Mouse (Mus musculus): ENCODE measurements at regions not wholly inside any gene's neighbourhood (a gene's known extent, or its start where the extent isn't known, plus 50 kb on each side); places are given as distances from the start of the nearest gene placed in this dataset.

GRCm38 (mm10) chr14:105663472-105663871, 233.1 kb downstream of the Spry2 start:
- Histone ChIP-seq H3K27ac (ENCODE audit: low read depth) (no peak overlapping the region), H3K9me3 (ENCODE audit: control insufficient read depth, low read length) (0 out of 2 replicates have a peak, but pooled peaks cover 3% of the 10 kb centered on the region), H3K36me3 (ENCODE audit: control insufficient read depth, insufficient read depth, low read length) (no peaks in the 10 kb centered on the region), H3K4me3 (ENCODE audit: low read depth, low read length) (no peak overlapping the region), H3K4me2 (ENCODE audit: low read length) (no peak overlapping the region), H3K4me1 (replicated peaks; ENCODE audit: control insufficient read depth, insufficient read depth, low read length) (no peaks in the 10 kb centered on the region), H3K27me3 (replicated peaks; ENCODE audit: control insufficient read depth, insufficient read depth, low read length) (no peaks in the 10 kb centered on the region), H3K9ac (ENCODE audit: low read length) (no peak overlapping the region)
- DNase-seq (ENCODE audit: low spot score) (no peak), ATAC-seq (replicated peaks; ENCODE audit: low FRiP score, low TSS enrichment, low read depth) (no peak)
- 78% methylated on average over 3 of the region's 4 CpGs for WGBS

GRCm38 (mm10) chr14:105662839-105663238, 233.8 kb downstream of the Spry2 start:
- Histone ChIP-seq H3K4me2 (ENCODE audit: low read length) (no peak overlapping the region), H3K4me1 (replicated peaks; ENCODE audit: control insufficient read depth, insufficient read depth, low read length) (no peaks in the 10 kb centered on the region), H3K27me3 (replicated peaks; ENCODE audit: control insufficient read depth, insufficient read depth, low read length) (no peaks in the 10 kb centered on the region), H3K27ac (ENCODE audit: low read depth) (no peak overlapping the region), H3K9me3 (ENCODE audit: control insufficient read depth, low read length) (0 out of 2 replicates have a peak, but pooled peaks cover 3% of the 10 kb centered on the region), H3K36me3 (ENCODE audit: control insufficient read depth, insufficient read depth, low read length) (no peaks in the 10 kb centered on the region), H3K9ac (ENCODE audit: low read length) (no peak overlapping the region), H3K4me3 (ENCODE audit: low read depth, low read length) (no peak overlapping the region)
- 79% methylated on average over 6 of the region's 6 CpGs for WGBS
- no peak for DNase-seq (ENCODE audit: low spot score)
- ATAC-seq (replicated peaks; ENCODE audit: low FRiP score, low TSS enrichment, low read depth), result no peak

GRCm38 (mm10) chr14:105658316-105658715, 238.3 kb downstream of the Spry2 start:
- DNase-seq (ENCODE audit: low spot score) (no peak), ATAC-seq (replicated peaks; ENCODE audit: low FRiP score, low TSS enrichment, low read depth) (no peak)
- Histone ChIP-seq H3K4me2 (ENCODE audit: low read length) (no peak overlapping the region), H3K9me3 (ENCODE audit: control insufficient read depth, low read length) (0 out of 2 replicates have a peak, but pooled peaks cover 3% of the 10 kb centered on the region), H3K36me3 (ENCODE audit: control insufficient read depth, insufficient read depth, low read length) (no peaks in the 10 kb centered on the region), H3K27ac (ENCODE audit: low read depth) (no peak overlapping the region), H3K4me1 (replicated peaks; ENCODE audit: control insufficient read depth, insufficient read depth, low read length) (no peaks in the 10 kb centered on the region), H3K9ac (ENCODE audit: low read length) (no peak overlapping the region), H3K4me3 (ENCODE audit: low read depth, low read length) (no peak overlapping the region), H3K27me3 (replicated peaks; ENCODE audit: control insufficient read depth, insufficient read depth, low read length) (no peaks in the 10 kb centered on the region)
- WGBS, result 89% methylated on average over 2 of the region's 2 CpGs

GRCm38 (mm10) chr14:105647166-105647565, 249.5 kb downstream of the Spry2 start:
- WGBS, result 82% methylated on average over 3 of the region's 3 CpGs
- H3K36me3 ChIP-seq (ENCODE audit: control insufficient read depth, insufficient read depth, low read length), result no peaks in the 10 kb centered on the region
- H3K9ac ChIP-seq (ENCODE audit: low read length), result no peak overlapping the region
- H3K4me1 ChIP-seq (replicated peaks; ENCODE audit: control insufficient read depth, insufficient read depth, low read length), result no peaks in the 10 kb centered on the region
- no peaks in the 10 kb centered on the region for H3K27me3 ChIP-seq (replicated peaks; ENCODE audit: control insufficient read depth, insufficient read depth, low read length)
- no peak overlapping the region for H3K4me3 ChIP-seq (ENCODE audit: low read depth, low read length)
- no peaks in the 10 kb centered on the region for H3K9me3 ChIP-seq (ENCODE audit: control insufficient read depth, low read length)
- DNase-seq (ENCODE audit: low spot score), result no peak
- H3K27ac ChIP-seq (ENCODE audit: low read depth), result no peak overlapping the region
- no peak for ATAC-seq (replicated peaks; ENCODE audit: low FRiP score, low TSS enrichment, low read depth)
- no peak overlapping the region for H3K4me2 ChIP-seq (ENCODE audit: low read length)

GRCm38 (mm10) chr14:105644428-105644827, 252.2 kb downstream of the Spry2 start:
- H3K27ac ChIP-seq (ENCODE audit: low read depth), result no peak overlapping the region
- ATAC-seq (replicated peaks; ENCODE audit: low FRiP score, low TSS enrichment, low read depth) (no peak), DNase-seq (ENCODE audit: low spot score) (no peak)
- no peaks in the 10 kb centered on the region for H3K4me1 ChIP-seq (replicated peaks; ENCODE audit: control insufficient read depth, insufficient read depth, low read length)
- no peaks in the 10 kb centered on the region for H3K9me3 ChIP-seq (ENCODE audit: control insufficient read depth, low read length)
- H3K36me3 ChIP-seq (ENCODE audit: control insufficient read depth, insufficient read depth, low read length), result no peaks in the 10 kb centered on the region
- no peak overlapping the region for H3K4me2 ChIP-seq (ENCODE audit: low read length)
- no peak overlapping the region for H3K9ac ChIP-seq (ENCODE audit: low read length)
- H3K4me3 ChIP-seq (ENCODE audit: low read depth, low read length), result no peak overlapping the region
- 92% methylated on average over 2 of the region's 2 CpGs for WGBS
- H3K27me3 ChIP-seq (replicated peaks; ENCODE audit: control insufficient read depth, insufficient read depth, low read length), result no peaks in the 10 kb centered on the region

- no peak overlapping the region for H3K4me3 ChIP-seq (ENCODE audit: low read depth, low read length)
- H3K4me2 ChIP-seq (ENCODE audit: low read length), result no peak overlapping the region
- DNase-seq (ENCODE audit: low spot score) (no peak), ATAC-seq (replicated peaks; ENCODE audit: low FRiP score, low TSS enrichment, low read depth) (no peak)
- WGBS, result 88% methylated on average over 7 of the region's 7 CpGs
- H3K9me3 ChIP-seq (ENCODE audit: control insufficient read depth, low read length), result no peaks in the 10 kb centered on the region
- H3K27ac ChIP-seq (ENCODE audit: low read depth), result no peak overlapping the region
- H3K27me3 ChIP-seq (replicated peaks; ENCODE audit: control insufficient read depth, insufficient read depth, low read length), result no peaks in the 10 kb centered on the region
- no peaks in the 10 kb centered on the region for H3K4me1 ChIP-seq (replicated peaks; ENCODE audit: control insufficient read depth, insufficient read depth, low read length)
- no peak overlapping the region for H3K9ac ChIP-seq (ENCODE audit: low read length)
- H3K36me3 ChIP-seq (ENCODE audit: control insufficient read depth, insufficient read depth, low read length), result no peaks in the 10 kb centered on the region
Observed at GRCm38 (mm10) chr14:105643285-105643957, 253.2 kb downstream of the Spry2 start.

- ATAC-seq (replicated peaks; ENCODE audit: low FRiP score, low TSS enrichment, low read depth), result no peak
- 90% methylated on average over 4 of the region's 4 CpGs for WGBS
Observed at GRCm38 (mm10) chr14:105632335-105632734, 264.3 kb downstream of the Spry2 start.

GRCm38 (mm10) chr14:105631681-105632031, 265.0 kb downstream of the Spry2 start:
- H3K27ac ChIP-seq (ENCODE audit: low read depth), result no peak overlapping the region
- no peak overlapping the region for H3K4me2 ChIP-seq (ENCODE audit: low read length)
- ATAC-seq (replicated peaks; ENCODE audit: low FRiP score, low TSS enrichment, low read depth) (no peak), DNase-seq (ENCODE audit: low spot score) (no peak)
- no peak overlapping the region for H3K4me3 ChIP-seq (ENCODE audit: low read depth, low read length)
- H3K9ac ChIP-seq (ENCODE audit: low read length), result no peak overlapping the region
- H3K9me3 ChIP-seq (ENCODE audit: control insufficient read depth, low read length), result no peaks in the 10 kb centered on the region
- H3K36me3 ChIP-seq (ENCODE audit: control insufficient read depth, insufficient read depth, low read length), result no peaks in the 10 kb centered on the region
- no peaks in the 10 kb centered on the region for H3K4me1 ChIP-seq (replicated peaks; ENCODE audit: control insufficient read depth, insufficient read depth, low read length)
- WGBS, result 85% methylated on average over 5 of the region's 5 CpGs
- no peaks in the 10 kb centered on the region for H3K27me3 ChIP-seq (replicated peaks; ENCODE audit: control insufficient read depth, insufficient read depth, low read length)

More at GRCm38 (mm10) chr14:105632335-105632734, 264.3 kb downstream of the Spry2 start:
- no peaks in the 10 kb centered on the region for H3K36me3 ChIP-seq (ENCODE audit: control insufficient read depth, insufficient read depth, low read length)
- H3K9ac ChIP-seq (ENCODE audit: low read length), result no peak overlapping the region
- H3K4me1 ChIP-seq (replicated peaks; ENCODE audit: control insufficient read depth, insufficient read depth, low read length), result no peaks in the 10 kb centered on the region
- DNase-seq (ENCODE audit: low spot score), result no peak
- no peaks in the 10 kb centered on the region for H3K9me3 ChIP-seq (ENCODE audit: control insufficient read depth, low read length)
- no peak overlapping the region for H3K4me2 ChIP-seq (ENCODE audit: low read length)
- no peak overlapping the region for H3K27ac ChIP-seq (ENCODE audit: low read depth)
- no peak overlapping the region for H3K4me3 ChIP-seq (ENCODE audit: low read depth, low read length)
- no peaks in the 10 kb centered on the region for H3K27me3 ChIP-seq (replicated peaks; ENCODE audit: control insufficient read depth, insufficient read depth, low read length)
